21 mouse cellular contexts compared by ENCODE assay signal in genomic region chr9:99304296-99304695, GRCm38 (mm10). TPM values are rescaled to one million over a fixed set of nuclear protein-coding genes. Genes with fewer than 3 reads are reported as not detected.
"Had no signal": no experiment of that assay in that cellular context is flagged by ENCODE, and none has a peak within 500 bp of the region (broad histone marks: within the 10 kb centered on the region; RNA-seq: fewer than 3 reads in every experiment).

No protein-coding gene starts in this region.

- DNase-seq: kidney, adult 18-20 months; kidney, adult 9 months; kidney, postnatal 25 days; layer of hippocampus, adult 9-11 months; liver, embryonic 13.5 days; retina, postnatal 1 day; right cerebral cortex, postnatal 25 days; spleen, adult 18-20 months; thymus, adult 2 months; thymus, postnatal 14 days; thymus, postnatal 4 days had no signal

- H3K9me3 ChIP-seq: liver, embryonic 13.5 days; lung, embryonic 15.5 days; megakaryocyte, embryonic 14.5 days; midbrain, embryonic 10.5 days; midbrain, embryonic 13.5 days; neural tube, embryonic 13.5 days; stomach, embryonic 15.5 days had no signal

- H3K27ac ChIP-seq: kidney, postnatal 0 days; layer of hippocampus, adult 2 months; liver, embryonic 13.5 days; lung, embryonic 15.5 days; midbrain, embryonic 10.5 days; midbrain, embryonic 13.5 days; neural tube, embryonic 13.5 days; stomach, embryonic 15.5 days had no signal

- H3K4me3 ChIP-seq: layer of hippocampus, adult 2 months; liver, embryonic 13.5 days; lung, embryonic 15.5 days; megakaryocyte, embryonic 14.5 days; midbrain, embryonic 10.5 days; midbrain, embryonic 13.5 days; myocyte; neural tube, embryonic 13.5 days; stomach, embryonic 15.5 days had no signal

- H3K4me1 ChIP-seq: liver, embryonic 13.5 days; lung, embryonic 15.5 days; megakaryocyte, embryonic 14.5 days; midbrain, embryonic 10.5 days; midbrain, embryonic 13.5 days; neural tube, embryonic 13.5 days; stomach, embryonic 15.5 days had no signal

- H3K27me3 ChIP-seq: liver, embryonic 13.5 days; lung, embryonic 15.5 days; megakaryocyte, embryonic 14.5 days; midbrain, embryonic 13.5 days; neural tube, embryonic 13.5 days; stomach, embryonic 15.5 days had no signal

- H3K36me3 ChIP-seq: lung, embryonic 15.5 days had no signal

RNA-seq across cellular contexts. Expression of gene Esyt3, which starts 54.1 kb away (rescaled TPM):
- total RNA-seq: monocyte, adult 5-6 weeks had no signal
